Comparison of ENCODE assay signal across 8 mouse cellular contexts in genomic region chr6:28423767-28424695, GRCm38 (mm10). TPM values are rescaled to one million over a fixed set of nuclear protein-coding genes. Genes with fewer than 3 reads are reported as not detected.
DNase-seq lines count a peak whose midpoint lies in the region; ATAC-seq and TF ChIP-seq lines count a peak whose summit lies in the region.

No protein-coding gene starts in this region.

- 10% methylated on average over 40 of the region's 46 CpGs for WGBS in embryonic facial prominence, embryonic 13.5 days
- WGBS in heart, embryonic 12.5 days: 3% methylated on average over 43 of the region's 46 CpGs
- 9% methylated on average over 45 of the region's 46 CpGs for whole genome bisulfite sequencing in kidney, postnatal 0 days
- 3% methylated on average over 40 of the region's 46 CpGs for WGBS in liver, embryonic 16.5 days (ENCODE audit: insufficient replicate concordance)
- 11% methylated on average over 43 of the region's 46 CpGs for WGBS in neural tube, embryonic 13.5 days

- H3K9me3 ChIP-seq in embryonic facial prominence, embryonic 13.5 days: no peaks in the 10 kb centered on the region
- no peaks in the 10 kb centered on the region for H3K9me3 ChIP-seq in heart, embryonic 12.5 days (replicated peaks)
- H3K9me3 ChIP-seq in kidney, postnatal 0 days (replicated peaks; ENCODE audit: low read length): no peaks in the 10 kb centered on the region
- no peaks in the 10 kb centered on the region for H3K9me3 ChIP-seq in liver, embryonic 16.5 days (replicated peaks; ENCODE audit: control insufficient read depth, low read length)
- H3K9me3 ChIP-seq in neural tube, embryonic 13.5 days: no peaks in the 10 kb centered on the region

- H3K4me2 ChIP-seq in embryonic facial prominence, embryonic 13.5 days: peak overlapping the region; percentile 71
- peak overlapping the region; percentile 73 for H3K4me2 ChIP-seq in heart, embryonic 12.5 days
- peak overlapping the region; percentile 78 for H3K4me2 ChIP-seq in kidney, postnatal 0 days (ENCODE audit: low read length)
- peak overlapping the region; percentile 60 for H3K4me2 ChIP-seq in liver, embryonic 16.5 days (ENCODE audit: low read depth, low read length)
- H3K4me2 ChIP-seq in neural tube, embryonic 13.5 days: peak overlapping the region; percentile 63

- H3K4me1 ChIP-seq in embryonic facial prominence, embryonic 13.5 days: peaks cover 49% of the 10 kb centered on the region
- peaks cover 43% of the 10 kb centered on the region for H3K4me1 ChIP-seq in heart, embryonic 12.5 days (replicated peaks)
- H3K4me1 ChIP-seq in kidney, postnatal 0 days (replicated peaks; ENCODE audit: insufficient read depth, low read length): peaks cover 17% of the 10 kb centered on the region
- peaks cover 51% of the 10 kb centered on the region for H3K4me1 ChIP-seq in liver, embryonic 16.5 days (ENCODE audit: control insufficient read depth, low read depth, low read length)
- peaks cover 51% of the 10 kb centered on the region for H3K4me1 ChIP-seq in neural tube, embryonic 13.5 days (replicated peaks)

- ATAC-seq in embryonic facial prominence, embryonic 13.5 days (ENCODE audit: insufficient number of reproducible peaks, insufficient read depth, low FRiP score, low TSS enrichment, low read depth): 0 out of 2 replicates have a peak, but pooled peaks have one; percentile 17
- ATAC-seq in heart, embryonic 12.5 days (ENCODE audit: insufficient number of reproducible peaks, low FRiP score): peak; percentile 66
- ATAC-seq in kidney, postnatal 0 days (replicated peaks; ENCODE audit: low FRiP score, low read depth): peak; percentile 38
- ATAC-seq in liver, embryonic 16.5 days (ENCODE audit: low read depth): peak; percentile 74
- peak; percentile 55 for ATAC-seq in neural tube, embryonic 13.5 days (ENCODE audit: low read depth)

- peak overlapping the region; percentile 74 for H3K4me3 ChIP-seq in embryonic facial prominence, embryonic 13.5 days
- H3K4me3 ChIP-seq in heart, embryonic 12.5 days: peak overlapping the region; percentile 98
- H3K4me3 ChIP-seq in kidney, postnatal 0 days (replicated peaks; ENCODE audit: low read depth, low read length): peak overlapping the region; percentile 97
- H3K4me3 ChIP-seq in liver, embryonic 16.5 days (ENCODE audit: low read depth, low read length): peak overlapping the region; percentile 90
- peak overlapping the region; percentile 82 for H3K4me3 ChIP-seq in neural tube, embryonic 13.5 days

- DNase-seq in 3T3-L1 (ENCODE audit: low read depth, low spot score): peak; percentile 72
- peak; percentile 64 for DNase-seq in adrenal gland, postnatal 10 days
- DNase-seq in kidney, postnatal 0 days (ENCODE audit: low spot score): peak; percentile 68
- peak; percentile 71 for DNase-seq in testis, postnatal 10 days (ENCODE audit: low spot score)

- peak; percentile 40; the same call in 1 of the 2 replicates for TF ChIP-seq CTCF in kidney, postnatal 0 days (IDR thresholded peaks at IDR 0.05; ENCODE audit: low read depth)

- no peaks in the 10 kb centered on the region for H3K27me3 ChIP-seq in embryonic facial prominence, embryonic 13.5 days
- H3K27me3 ChIP-seq in heart, embryonic 12.5 days (replicated peaks): no peaks in the 10 kb centered on the region
- no peaks in the 10 kb centered on the region for H3K27me3 ChIP-seq in kidney, postnatal 0 days (ENCODE audit: insufficient read depth, low read length)
- no peaks in the 10 kb centered on the region for H3K27me3 ChIP-seq in liver, embryonic 16.5 days (ENCODE audit: control insufficient read depth, insufficient read depth, low read depth, low read length)
- no peaks in the 10 kb centered on the region for H3K27me3 ChIP-seq in neural tube, embryonic 13.5 days

- H3K36me3 ChIP-seq in embryonic facial prominence, embryonic 13.5 days: peaks cover 22% of the 10 kb centered on the region
- peaks cover 27% of the 10 kb centered on the region for H3K36me3 ChIP-seq in heart, embryonic 12.5 days
- H3K36me3 ChIP-seq in kidney, postnatal 0 days (ENCODE audit: insufficient read depth, low read length): peaks cover 5% of the 10 kb centered on the region; the same call in 1 of the 2 replicates
- peaks cover 18% of the 10 kb centered on the region for H3K36me3 ChIP-seq in liver, embryonic 16.5 days (ENCODE audit: control insufficient read depth, insufficient read depth)
- H3K36me3 ChIP-seq in neural tube, embryonic 13.5 days: peaks cover 33% of the 10 kb centered on the region

- peak overlapping the region; percentile 80 for H3K27ac ChIP-seq in embryonic facial prominence, embryonic 13.5 days
- H3K27ac ChIP-seq in heart, embryonic 12.5 days (ENCODE audit: poor library complexity, severe bottlenecking): peak overlapping the region; percentile 80
- peak overlapping the region; percentile 77 for H3K27ac ChIP-seq in kidney, postnatal 0 days
- peak overlapping the region; percentile 93 for H3K27ac ChIP-seq in liver, embryonic 16.5 days (ENCODE audit: low read length)
- peak overlapping the region; percentile 83 for H3K27ac ChIP-seq in neural tube, embryonic 13.5 days (replicated peaks)

- peak overlapping the region; percentile 93 for H3K9ac ChIP-seq in embryonic facial prominence, embryonic 13.5 days
- H3K9ac ChIP-seq in heart, embryonic 12.5 days: peak overlapping the region; percentile 98
- peak overlapping the region; percentile 97 for H3K9ac ChIP-seq in kidney, postnatal 0 days (ENCODE audit: low read depth, low read length)
- peak overlapping the region; percentile 99 for H3K9ac ChIP-seq in liver, embryonic 16.5 days (ENCODE audit: low read depth, low read length)
- peak overlapping the region; percentile 90 for H3K9ac ChIP-seq in neural tube, embryonic 13.5 days

RNA-seq across cellular contexts. Expression of gene Arf5, which starts 0.7 kb away (rescaled TPM):
- 100 to 1,000 TPM; 178 to 190 TPM for total RNA-seq in adrenal gland, postnatal 10 days (2021)
- 358 and 407 TPM in 2 replicates for polyA plus RNA-seq in embryonic facial prominence, embryonic 13.5 days (2015; fragmentation: Nextera tagmentation; extraction: Ambion mirVana)
- 239 TPM in 2 replicates for polyA plus RNA-seq in heart, embryonic 12.5 days (2016; fragmentation: Nextera tagmentation; extraction: Ambion mirVana)
- 330 and 338 TPM in 2 replicates for polyA plus RNA-seq in kidney, postnatal 0 days (2015; fragmentation: Nextera tagmentation; extraction: Ambion mirVana)
- polyA plus RNA-seq in liver, embryonic 16.5 days (2015; fragmentation: Nextera tagmentation; extraction: Ambion mirVana): 372 TPM in 2 replicates
- 336 and 392 TPM in 2 replicates for polyA plus RNA-seq in neural tube, embryonic 13.5 days (2015; fragmentation: Nextera tagmentation; extraction: Ambion mirVana)

RNA-seq across cellular contexts. Expression of gene Fscn3, which starts 3.6 kb away (rescaled TPM):
- total RNA-seq in adrenal gland, postnatal 10 days (2021): under 1 TPM in 1 of 2 experiments, not detected in 1; 0.27 TPM
- not detected in 2 replicates for polyA plus RNA-seq in embryonic facial prominence, embryonic 13.5 days (2015; fragmentation: Nextera tagmentation; extraction: Ambion mirVana)
- not detected in 2 replicates for polyA plus RNA-seq in heart, embryonic 12.5 days (2016; fragmentation: Nextera tagmentation; extraction: Ambion mirVana)
- not detected in 2 replicates for polyA plus RNA-seq in kidney, postnatal 0 days (2015; fragmentation: Nextera tagmentation; extraction: Ambion mirVana)
- 0.33 and 0.35 TPM in 2 replicates for polyA plus RNA-seq in liver, embryonic 16.5 days (2015; fragmentation: Nextera tagmentation; extraction: Ambion mirVana)
- polyA plus RNA-seq in neural tube, embryonic 13.5 days (2015; fragmentation: Nextera tagmentation; extraction: Ambion mirVana): not detected in 2 replicates

RNA-seq across cellular contexts. Expression of gene Gcc1, which starts 4.2 kb away (rescaled TPM):
- total RNA-seq in adrenal gland, postnatal 10 days (2021): 10 to 100 TPM; 12.2 to 12.7 TPM
- polyA plus RNA-seq in embryonic facial prominence, embryonic 13.5 days (2015; fragmentation: Nextera tagmentation; extraction: Ambion mirVana): 9.9 and 12.2 TPM in 2 replicates
- polyA plus RNA-seq in heart, embryonic 12.5 days (2016; fragmentation: Nextera tagmentation; extraction: Ambion mirVana): 8.5 and 10.1 TPM in 2 replicates
- 8.8 and 9.5 TPM in 2 replicates for polyA plus RNA-seq in kidney, postnatal 0 days (2015; fragmentation: Nextera tagmentation; extraction: Ambion mirVana)
- polyA plus RNA-seq in liver, embryonic 16.5 days (2015; fragmentation: Nextera tagmentation; extraction: Ambion mirVana): 3.7 and 4.4 TPM in 2 replicates
- polyA plus RNA-seq in neural tube, embryonic 13.5 days (2015; fragmentation: Nextera tagmentation; extraction: Ambion mirVana): 10.0 and 12.5 TPM in 2 replicates

RNA-seq across cellular contexts. Expression of gene Pax4, which starts 25.1 kb away (rescaled TPM):
- total RNA-seq in adrenal gland, postnatal 10 days (2021): not detected
- not detected in 2 replicates for polyA plus RNA-seq in embryonic facial prominence, embryonic 13.5 days (2015; fragmentation: Nextera tagmentation; extraction: Ambion mirVana)
- not detected in 2 replicates for polyA plus RNA-seq in heart, embryonic 12.5 days (2016; fragmentation: Nextera tagmentation; extraction: Ambion mirVana)
- not detected in 2 replicates for polyA plus RNA-seq in kidney, postnatal 0 days (2015; fragmentation: Nextera tagmentation; extraction: Ambion mirVana)
- polyA plus RNA-seq in liver, embryonic 16.5 days (2015; fragmentation: Nextera tagmentation; extraction: Ambion mirVana): not detected in 2 replicates
- polyA plus RNA-seq in neural tube, embryonic 13.5 days (2015; fragmentation: Nextera tagmentation; extraction: Ambion mirVana): not detected in 2 replicates

RNA-seq across cellular contexts. Expression of gene Zfp800, which starts 26.2 kb away (rescaled TPM):
- total RNA-seq in adrenal gland, postnatal 10 days (2021): 10 to 100 TPM; 18.4 to 20.1 TPM
- 16.6 and 20.4 TPM in 2 replicates for polyA plus RNA-seq in embryonic facial prominence, embryonic 13.5 days (2015; fragmentation: Nextera tagmentation; extraction: Ambion mirVana)
- polyA plus RNA-seq in heart, embryonic 12.5 days (2016; fragmentation: Nextera tagmentation; extraction: Ambion mirVana): 16.8 and 17.1 TPM in 2 replicates
- 19.6 and 24.4 TPM in 2 replicates for polyA plus RNA-seq in kidney, postnatal 0 days (2015; fragmentation: Nextera tagmentation; extraction: Ambion mirVana)
- 19.7 and 22.8 TPM in 2 replicates for polyA plus RNA-seq in liver, embryonic 16.5 days (2015; fragmentation: Nextera tagmentation; extraction: Ambion mirVana)
- 20.5 and 23.5 TPM in 2 replicates for polyA plus RNA-seq in neural tube, embryonic 13.5 days (2015; fragmentation: Nextera tagmentation; extraction: Ambion mirVana)

Comparison
In these comparisons a context has a peak if more than half of its experiments do, and no peak if none do; other contexts are left out.
1. Peak in every context shown above with its lines: DNase-seq, ATAC-seq, H3K4me3 ChIP-seq and H3K27ac ChIP-seq.
2. ATAC-seq: peak in every context shown above with its lines; median percentile 74 in liver, embryonic 16.5 days; 66 in heart, embryonic 12.5 days; 55 in neural tube, embryonic 13.5 days; 38 in kidney, postnatal 0 days; 17 in embryonic facial prominence, embryonic 13.5 days.